Mouse (Mus musculus) midbrain, embryonic 15.5 days (tissue): ENCODE measurements around the gene BC028528. TPM values are rescaled to one million over a fixed set of nuclear protein-coding genes. Genes with fewer than 3 reads are reported as not detected.

Source experiments
- ATAC-seq: fragments of 200-750 bp; cut with Nextera tagmentation; replicated peaks from 2 replicates; pipeline ENCODE4 v1.8.0; 2017; ENCODE audit warnings: moderate TSS enrichment
- H3K27ac ChIP-seq: fragments of 300-500 bp; sonication (generic); 2 replicates; pipeline ENCODE4 v1.5.1; 2015; ENCODE audit warnings: mild to moderate bottlenecking, inconsistent platforms
- H3K27me3 ChIP-seq: fragments of 300-500 bp; sonication (generic); replicated peaks from 2 replicates; pipeline ENCODE4 v1.6.1; 2015; ENCODE audit warnings: inconsistent platforms
- H3K36me3 ChIP-seq: fragments of 300-500 bp; sonication (generic); replicated peaks from 2 replicates; pipeline ENCODE4 v1.6.1; 2015; ENCODE audit warnings: inconsistent platforms
- H3K4me1 ChIP-seq: fragments of 300-500 bp; sonication (generic); 2 replicates; pipeline ENCODE4 v1.6.1; 2015; ENCODE audit warnings: inconsistent platforms
- H3K4me2 ChIP-seq: fragments of 300-500 bp; sonication (generic); 2 replicates; pipeline ENCODE4 v1.6.1; 2015; ENCODE audit warnings: inconsistent platforms, mild to moderate bottlenecking, moderate library complexity
- H3K4me3 ChIP-seq: fragments of 300-500 bp; sonication (generic); 2 replicates; pipeline ENCODE4 v1.5.1; 2015; ENCODE audit warnings: mild to moderate bottlenecking, inconsistent platforms
- H3K9ac ChIP-seq: fragments of 300-500 bp; sonication (generic); 2 replicates; pipeline ENCODE4 v1.6.1; 2015; ENCODE audit warnings: mild to moderate bottlenecking, inconsistent platforms
- H3K9me3 ChIP-seq: fragments of 300-500 bp; sonication (generic); 2 replicates; pipeline ENCODE4 v1.6.1; 2016; ENCODE audit warnings: inconsistent platforms
- WGBS: fragments of 180-500 bp; shearing (Covaris S2); methylation state at CpG from one replicate; pipeline ENCODE4 v1.1.7; 2015; ENCODE audit warnings: mixed read lengths; 5-methylcytosine and 5-hydroxymethylcytosine counted together
- polyA plus RNA-seq: library from polyadenylated mRNA; unstranded; fragments of >200 nt; fragmentation: Nextera tagmentation; extraction: Ambion mirVana; gene quantifications from 2 replicates; pipeline ENCODE4 v1.2.1, GENCODE M21; 2015

The BC028528 gene
- polyA plus RNA-seq, 1 experiment from 2014 or later, result 18.8 TPM

DNA sequence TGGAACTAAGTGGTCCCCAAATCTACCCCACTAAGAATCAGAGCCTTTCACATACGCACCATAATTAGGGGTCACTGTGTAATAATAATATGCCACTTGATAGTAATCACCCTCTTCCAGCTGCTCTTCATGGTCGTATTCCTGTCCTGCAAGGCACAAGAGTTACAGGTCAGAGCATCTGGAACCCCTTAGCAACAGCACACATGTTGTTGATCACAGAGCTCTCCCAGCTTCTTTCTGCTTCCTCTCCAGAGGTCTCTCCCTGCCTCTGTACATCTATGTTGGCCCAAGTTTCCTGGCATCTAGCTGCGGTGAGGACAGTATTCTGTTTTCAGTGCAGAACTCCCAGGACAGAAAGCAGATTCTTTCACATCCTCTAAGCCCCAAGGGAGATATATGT, 2.1 kb downstream of the BC028528 start:
- H3K27me3 ChIP-seq, result no peaks in the 10 kb centered on the region
- H3K4me2 ChIP-seq, result no peak overlapping the region
- 84% methylated on average over 3 of the region's 3 CpGs for WGBS
- no peaks in the 10 kb centered on the region for H3K36me3 ChIP-seq
- H3K9me3 ChIP-seq, result no peaks in the 10 kb centered on the region
- H3K4me1 ChIP-seq, result peaks cover 8% of the 10 kb centered on the region
- H3K4me3 ChIP-seq, result no peak overlapping the region
- ATAC-seq, result no peak
- H3K27ac ChIP-seq, result no peak overlapping the region
- no peak overlapping the region for H3K9ac ChIP-seq

GRCm38 (mm10) chr3:95887596-95887995, 4.2 kb downstream of the BC028528 start:
- Histone ChIP-seq H3K9me3 (no peaks in the 10 kb centered on the region), H3K36me3 (no peaks in the 10 kb centered on the region), H3K27me3 (no peaks in the 10 kb centered on the region), H3K4me2 (no peak overlapping the region), H3K4me1 (peaks cover 5% of the 10 kb centered on the region), H3K9ac (no peak overlapping the region), H3K4me3 (no peak overlapping the region), H3K27ac (no peak overlapping the region)
- no peak for ATAC-seq
- WGBS, result 80% methylated on average over 4 of the region's 4 CpGs

- Histone ChIP-seq H3K4me3 (no peak overlapping the region), H3K27ac (no peak overlapping the region), H3K27me3 (0 out of 2 replicates have a peak, but pooled peaks cover 6% of the 10 kb centered on the region), H3K4me2 (no peak overlapping the region), H3K9ac (no peak overlapping the region), H3K36me3 (no peaks in the 10 kb centered on the region), H3K4me1 (peaks cover 16% of the 10 kb centered on the region), H3K9me3 (no peaks in the 10 kb centered on the region)
- ATAC-seq, result no peak
- 85% methylated on average over 5 of the region's 5 CpGs for WGBS
Observed at GRCm38 (mm10) chr3:95884400-95884799, 7.4 kb downstream of the BC028528 start.

- Histone ChIP-seq H3K9ac (peak overlapping the region; percentile 19; the same call in 1 of the 2 replicates), H3K27ac (no peak overlapping the region), H3K36me3 (no peaks in the 10 kb centered on the region), H3K9me3 (no peaks in the 10 kb centered on the region), H3K27me3 (0 out of 2 replicates have a peak, but pooled peaks cover 6% of the 10 kb centered on the region), H3K4me3 (peak overlapping the region; percentile 51), H3K4me1 (peaks cover 16% of the 10 kb centered on the region), H3K4me2 (peak overlapping the region; percentile 99)
- ATAC-seq, result no peak
- WGBS, result 2% methylated on average over 24 of the region's 24 CpGs
Observed at GRCm38 (mm10) chr3:95882816-95883425, 8.9 kb downstream of the BC028528 start.

GRCm38 (mm10) chr3:95881979-95882815, 9.6 kb downstream of the BC028528 start, which contains the start of gene Ciart:
TSS of gene Ciart (minus strand) at chr3:95882251.
- Histone ChIP-seq H3K4me3 (peak within 1 kb of the TSS; percentile 51), H3K9me3 (no peaks in the 10 kb centered on the region), H3K36me3 (no peaks in the 10 kb centered on the region), H3K4me1 (peaks cover 16% of the 10 kb centered on the region), H3K27me3 (0 out of 2 replicates have a peak, but pooled peaks cover 6% of the 10 kb centered on the region), H3K27ac (no peak within 1 kb of the TSS), H3K9ac (peak within 1 kb of the TSS; percentile 53), H3K4me2 (peak within 1 kb of the TSS; percentile 99)
- whole genome bisulfite sequencing, result under 1% methylated on average over 60 of the region's 66 CpGs
- peak; percentile 100 for ATAC-seq

- WGBS, result 90% methylated on average over 4 of the region's 4 CpGs
- 0 out of 2 replicates have a peak, but pooled peaks cover 6% of the 10 kb centered on the region for H3K27me3 ChIP-seq
- no peak for ATAC-seq
- no peaks in the 10 kb centered on the region for H3K9me3 ChIP-seq
- no peak overlapping the region for H3K4me2 ChIP-seq
- no peak overlapping the region for H3K27ac ChIP-seq
- H3K4me1 ChIP-seq, result peaks cover 16% of the 10 kb centered on the region
- no peak overlapping the region for H3K9ac ChIP-seq
- no peaks in the 10 kb centered on the region for H3K36me3 ChIP-seq
- H3K4me3 ChIP-seq, result no peak overlapping the region
Observed at GRCm38 (mm10) chr3:95879063-95879462, 12.7 kb downstream of the BC028528 start.

GRCm38 (mm10) chr3:95872048-95872447, 19.8 kb downstream of the BC028528 start:
- Histone ChIP-seq H3K4me1 (peaks cover 20% of the 10 kb centered on the region), H3K9ac (peak overlapping the region; percentile 62; the same call in 1 of the 2 replicates), H3K4me2 (peak overlapping the region; percentile 83), H3K27ac (no peak overlapping the region), H3K36me3 (0 out of 2 replicates have a peak, but pooled peaks cover 5% of the 10 kb centered on the region), H3K4me3 (peak overlapping the region; percentile 73), H3K9me3 (no peaks in the 10 kb centered on the region), H3K27me3 (no peaks in the 10 kb centered on the region)
- no peak for ATAC-seq
- WGBS, result 76% methylated on average over 7 of the region's 7 CpGs

GRCm38 (mm10) chr3:95871392-95871867, 20.4 kb downstream of the BC028528 start, which contains the start of gene Mrps21:
TSS of gene Mrps21 (minus strand) at chr3:95871519.
- peak; percentile 95 for ATAC-seq
- Histone ChIP-seq H3K4me1 (peaks cover 20% of the 10 kb centered on the region), H3K27ac (peak within 1 kb of the TSS; percentile 84), H3K27me3 (no peaks in the 10 kb centered on the region), H3K4me3 (peak within 1 kb of the TSS; percentile 73), H3K9me3 (no peaks in the 10 kb centered on the region), H3K36me3 (0 out of 2 replicates have a peak, but pooled peaks cover 8% of the 10 kb centered on the region), H3K9ac (peak within 1 kb of the TSS; percentile 62), H3K4me2 (peak within 1 kb of the TSS; percentile 83)
- WGBS, result under 1% methylated on average over 33 of the region's 33 CpGs

- 6% methylated on average over 15 of the region's 15 CpGs for WGBS
- H3K9ac ChIP-seq, result peak overlapping the region; percentile 62
- H3K27ac ChIP-seq, result peak overlapping the region; percentile 84
- no peaks in the 10 kb centered on the region for H3K27me3 ChIP-seq
- peak; percentile 10; the same call in 1 of the 2 replicates for ATAC-seq
- no peaks in the 10 kb centered on the region for H3K9me3 ChIP-seq
- peaks cover 20% of the 10 kb centered on the region for H3K4me1 ChIP-seq
- peak overlapping the region; percentile 83 for H3K4me2 ChIP-seq
- H3K4me3 ChIP-seq, result peak overlapping the region; percentile 73
- 0 out of 2 replicates have a peak, but pooled peaks cover 8% of the 10 kb centered on the region for H3K36me3 ChIP-seq
Observed at GRCm38 (mm10) chr3:95870976-95871375, 20.8 kb downstream of the BC028528 start.

- ATAC-seq, result no peak
- no peaks in the 10 kb centered on the region for H3K27me3 ChIP-seq
- H3K4me3 ChIP-seq, result no peak overlapping the region
- H3K4me1 ChIP-seq, result peaks cover 15% of the 10 kb centered on the region
- H3K36me3 ChIP-seq, result peaks cover 19% of the 10 kb centered on the region; the same call in 1 of the 2 replicates
- H3K27ac ChIP-seq, result no peak overlapping the region
- H3K9ac ChIP-seq, result no peak overlapping the region
- H3K4me2 ChIP-seq, result no peak overlapping the region
- WGBS, result 93% methylated on average over 2 of the region's 2 CpGs
- H3K9me3 ChIP-seq, result no peaks in the 10 kb centered on the region
Observed at GRCm38 (mm10) chr3:95867408-95867807, 24.4 kb downstream of the BC028528 start.

GRCm38 (mm10) chr3:95866071-95866470, 25.7 kb downstream of the BC028528 start:
- 87% methylated on average over 5 of the region's 5 CpGs for WGBS
- H3K4me2 ChIP-seq, result no peak overlapping the region
- H3K9me3 ChIP-seq, result no peaks in the 10 kb centered on the region
- no peak overlapping the region for H3K4me3 ChIP-seq
- peaks cover 19% of the 10 kb centered on the region; the same call in 1 of the 2 replicates for H3K36me3 ChIP-seq
- peaks cover 9% of the 10 kb centered on the region for H3K4me1 ChIP-seq
- no peak for ATAC-seq
- no peaks in the 10 kb centered on the region for H3K27me3 ChIP-seq
- H3K9ac ChIP-seq, result no peak overlapping the region
- no peak overlapping the region for H3K27ac ChIP-seq

- Histone ChIP-seq H3K27ac (no peak overlapping the region), H3K27me3 (no peaks in the 10 kb centered on the region), H3K4me2 (no peak overlapping the region), H3K9ac (no peak overlapping the region), H3K4me1 (peaks cover 5% of the 10 kb centered on the region), H3K9me3 (no peaks in the 10 kb centered on the region), H3K36me3 (peaks cover 19% of the 10 kb centered on the region; the same call in 1 of the 2 replicates), H3K4me3 (no peak overlapping the region)
- 96% methylated on average over 20 of the region's 20 CpGs for WGBS
- no peak for ATAC-seq
Observed at GRCm38 (mm10) chr3:95865571-95865970, 26.2 kb downstream of the BC028528 start.
